Mouse (Mus musculus) stomach, embryonic 14.5 days (tissue): ENCODE measurements around the gene Pla2g3. TPM values are rescaled to one million over a fixed set of nuclear protein-coding genes. Genes with fewer than 3 reads are reported as not detected.

Experiments
- ATAC-seq: fragments of 200-750 bp; cut with Nextera tagmentation; 2 replicates; pipeline ENCODE4 v1.8.0; 2017; ENCODE audit warnings: low read depth, moderate TSS enrichment; ENCODE audit not compliant: insufficient number of reproducible peaks, insufficient read depth, low FRiP score
- H3K27ac ChIP-seq: fragments of 300-500 bp; sonication (generic); 2 replicates; pipeline ENCODE4 v1.5.1; 2014; ENCODE audit warnings: mild to moderate bottlenecking, low read length, moderate library complexity, mixed read lengths
- H3K27me3 ChIP-seq: fragments of 300-500 bp; sonication (generic); 2 replicates; pipeline ENCODE4 v1.6.1; 2014; ENCODE audit warnings: low read length, control low read depth, mixed read lengths; ENCODE audit not compliant: control insufficient read depth, insufficient read depth
- H3K36me3 ChIP-seq: fragments of 300-500 bp; sonication (generic); 2 replicates; pipeline ENCODE4 v1.6.1; 2014; ENCODE audit warnings: mild to moderate bottlenecking, control low read depth, low read length, moderate library complexity, mixed read lengths; ENCODE audit not compliant: control insufficient read depth, insufficient read depth
- H3K4me1 ChIP-seq: fragments of 300-500 bp; sonication (generic); 2 replicates; pipeline ENCODE4 v1.6.1; 2014; ENCODE audit warnings: low read length, control low read depth, mixed read lengths; ENCODE audit not compliant: control insufficient read depth, insufficient read depth
- H3K4me2 ChIP-seq: fragments of 300-500 bp; sonication (generic); replicated peaks from 2 replicates; pipeline ENCODE4 v1.6.1; 2014; ENCODE audit warnings: low read depth, low read length, control low read depth
- H3K4me3 ChIP-seq: fragments of 300-500 bp; sonication (generic); 2 replicates; pipeline ENCODE4 v1.5.1; 2014; ENCODE audit warnings: low read depth, low read length, control low read depth
- H3K9ac ChIP-seq: fragments of 300-500 bp; sonication (generic); replicated peaks from 2 replicates; pipeline ENCODE4 v1.6.1; 2014; ENCODE audit warnings: low read depth, mild to moderate bottlenecking, control low read depth, low read length, moderate library complexity, mixed read lengths
- H3K9me3 ChIP-seq: fragments of 300-500 bp; sonication (generic); 2 replicates; pipeline ENCODE4 v1.6.1; 2016; ENCODE audit warnings: low read depth, low read length, control low read depth; ENCODE audit not compliant: control insufficient read depth
- WGBS: fragments of 180-500 bp; shearing (Covaris S2); extraction: QIAGEN DNeasy Blood & Tissue Kit; methylation state at CpG from one replicate; pipeline ENCODE4 v1.1.7; 2014; 5-methylcytosine and 5-hydroxymethylcytosine counted together
- polyA plus RNA-seq: library from polyadenylated mRNA; unstranded; fragments of >200 nt; fragmentation: Nextera tagmentation; extraction: Ambion mirVana; gene quantifications from 2 replicates; pipeline ENCODE4 v1.2.1, GENCODE M21; 2014

Pla2g3 gene
- polyA plus RNA-seq, 1 experiment from 2014 or later = 0.17 TPM

DNA sequence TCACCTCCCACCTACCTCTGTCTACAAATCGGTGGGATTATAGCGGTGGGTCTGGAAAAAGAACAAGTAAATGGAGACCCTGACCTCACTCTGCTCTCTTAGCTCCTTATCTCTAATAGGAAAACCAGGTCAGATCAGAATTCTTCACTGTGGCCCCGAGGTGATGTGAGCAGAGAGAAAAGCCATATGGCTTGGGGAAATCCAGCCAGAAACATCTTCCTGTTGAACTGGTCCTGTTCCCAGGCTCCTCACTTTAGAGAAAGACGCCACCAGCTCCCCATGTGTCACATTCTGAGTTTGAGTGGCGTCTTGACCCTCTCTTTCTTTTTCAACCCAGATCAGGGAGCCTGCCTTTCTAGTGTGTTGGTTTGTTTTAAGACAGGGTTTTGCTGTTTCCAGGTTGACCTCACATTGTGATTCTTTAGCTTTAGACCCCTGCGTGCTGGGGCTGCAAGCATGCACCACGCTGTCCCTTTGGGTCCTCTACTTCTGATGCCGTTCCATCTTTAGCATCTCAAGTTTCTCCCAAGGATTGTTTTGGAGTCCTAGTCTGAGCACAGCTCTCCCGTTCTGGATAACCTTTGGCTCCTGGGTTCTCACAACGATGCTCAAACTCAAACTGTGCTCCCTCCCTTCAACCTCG, 31.8 kb downstream of the Pla2g3 start:
- peaks cover 44% of the 10 kb centered on the region for H3K36me3 ChIP-seq
- H3K9me3 ChIP-seq = no peaks in the 10 kb centered on the region
- ATAC-seq = no peak
- H3K4me2 ChIP-seq = no peak overlapping the region
- peaks cover 12% of the 10 kb centered on the region for H3K4me1 ChIP-seq
- H3K27ac ChIP-seq = no peak overlapping the region
- WGBS = 74% methylated on average over 11 of the region's 11 CpGs
- H3K4me3 ChIP-seq = no peak overlapping the region
- no peak overlapping the region for H3K9ac ChIP-seq
- H3K27me3 ChIP-seq = peaks cover 3% of the 10 kb centered on the region; the same call in 1 of the 2 replicates

DNA sequence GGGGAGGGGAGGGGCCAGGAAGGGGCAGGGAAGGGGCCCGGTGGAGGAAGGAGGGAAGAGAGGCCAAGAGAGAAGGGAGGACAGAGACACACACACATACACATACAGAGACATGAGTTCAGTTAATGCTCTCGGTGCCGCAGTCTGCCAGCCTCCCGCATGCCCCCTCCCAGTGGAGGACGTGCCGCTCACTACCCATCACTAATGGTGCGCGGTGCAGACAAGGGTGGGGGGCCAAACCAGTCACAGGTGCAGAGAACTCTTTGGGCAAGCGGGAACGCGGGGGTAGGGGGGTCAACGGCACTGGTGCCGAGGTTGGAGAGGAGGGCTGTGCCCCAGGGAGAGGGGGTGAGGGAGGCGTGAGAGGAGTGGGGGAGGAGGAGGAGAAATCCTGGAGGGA, 32.8 kb downstream of the Pla2g3 start:
- H3K27ac ChIP-seq = no peak overlapping the region
- 81% methylated on average over 14 of the region's 14 CpGs for WGBS
- peaks cover 11% of the 10 kb centered on the region for H3K4me1 ChIP-seq
- no peaks in the 10 kb centered on the region for H3K9me3 ChIP-seq
- ATAC-seq = no peak
- no peak overlapping the region for H3K4me2 ChIP-seq
- H3K27me3 ChIP-seq = peaks cover 3% of the 10 kb centered on the region; the same call in 1 of the 2 replicates
- no peak overlapping the region for H3K4me3 ChIP-seq
- no peak overlapping the region for H3K9ac ChIP-seq
- peaks cover 55% of the 10 kb centered on the region for H3K36me3 ChIP-seq

DNA sequence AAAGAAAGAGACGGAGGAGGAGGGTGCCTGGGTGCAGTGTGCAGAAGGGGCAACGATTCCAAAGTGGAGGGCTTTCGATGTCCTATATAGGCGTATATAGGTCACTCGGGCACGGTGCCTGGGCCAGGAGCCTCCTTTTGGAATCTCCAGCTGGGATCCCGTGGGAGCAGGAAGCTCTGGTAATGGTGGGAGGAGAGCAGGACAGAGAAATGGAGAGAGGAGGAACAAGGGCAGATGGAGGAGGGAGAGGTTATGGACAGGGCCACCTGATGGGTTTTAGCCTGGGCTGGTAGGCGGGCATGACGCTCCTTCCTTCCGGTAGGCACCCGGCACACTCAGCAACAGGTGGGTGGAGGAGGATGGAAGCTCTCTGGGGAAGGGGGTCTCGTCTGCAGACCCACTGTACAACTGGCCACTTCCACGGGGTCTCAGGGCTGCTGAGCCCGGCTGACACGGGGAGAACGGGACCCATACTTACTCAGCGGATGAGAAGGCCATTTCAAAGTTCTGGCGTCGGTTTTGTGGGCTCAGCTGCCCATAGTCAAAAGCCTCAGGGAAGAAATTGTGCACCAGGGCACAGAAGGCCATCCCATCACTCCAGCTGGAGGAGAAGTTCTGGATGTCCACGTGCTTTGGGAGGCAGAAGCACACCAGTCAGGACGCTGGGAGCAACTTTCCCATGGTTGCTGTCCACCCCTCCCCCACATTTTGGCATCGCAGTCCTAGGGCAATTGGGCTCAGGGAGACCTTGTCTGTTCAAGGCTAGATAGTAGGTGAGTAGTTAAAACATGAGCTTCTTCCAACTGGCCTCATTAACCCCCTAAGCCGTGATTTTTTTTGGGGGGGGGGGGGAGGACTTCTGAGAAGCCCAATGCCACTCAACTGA, 33.5 kb downstream of the Pla2g3 start:
- Histone ChIP-seq H3K9me3 (no peaks in the 10 kb centered on the region), H3K27ac (no peak overlapping the region), H3K4me1 (peaks cover 7% of the 10 kb centered on the region), H3K9ac (no peak overlapping the region), H3K27me3 (peaks cover 3% of the 10 kb centered on the region; the same call in 1 of the 2 replicates), H3K4me2 (no peak overlapping the region), H3K36me3 (peaks cover 60% of the 10 kb centered on the region), H3K4me3 (no peak overlapping the region)
- no peak for ATAC-seq
- 87% methylated on average over 23 of the region's 23 CpGs for WGBS

DNA sequence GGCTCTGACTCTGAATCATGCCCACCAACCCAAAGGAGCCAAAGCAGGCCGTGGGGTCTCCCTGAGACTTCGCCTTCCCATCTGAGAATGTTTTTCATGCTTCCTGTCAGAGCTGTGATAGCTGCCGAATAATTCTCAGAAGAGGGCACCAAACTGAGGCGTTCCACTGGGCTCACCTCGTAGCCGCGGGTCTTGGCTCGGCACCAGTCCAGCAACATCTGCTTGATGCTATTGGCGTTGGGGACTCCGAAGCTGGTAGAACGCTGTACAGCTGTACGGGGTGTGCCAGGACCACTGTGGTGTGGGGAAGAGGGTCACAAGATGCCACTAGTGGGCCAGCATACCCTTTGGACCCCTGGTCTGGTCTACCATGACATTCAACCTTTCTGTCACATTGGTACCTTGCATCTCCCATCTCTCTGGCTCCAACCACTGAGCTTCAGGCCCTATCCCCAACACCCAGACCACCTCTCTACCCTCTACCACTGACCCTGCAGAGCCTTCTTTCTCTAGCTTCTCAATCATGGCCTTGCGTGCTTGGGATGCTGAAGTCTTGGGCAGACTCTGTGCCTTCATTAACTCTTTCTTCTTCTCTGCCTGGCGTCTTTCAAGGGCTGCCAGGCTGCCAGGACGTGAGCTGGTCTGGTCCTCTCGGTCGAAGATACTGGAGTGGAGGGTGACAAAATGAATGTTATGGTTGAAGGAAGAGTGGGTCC, 34.4 kb downstream of the Pla2g3 start:
- WGBS = 95% methylated on average over 17 of the region's 17 CpGs

DNA sequence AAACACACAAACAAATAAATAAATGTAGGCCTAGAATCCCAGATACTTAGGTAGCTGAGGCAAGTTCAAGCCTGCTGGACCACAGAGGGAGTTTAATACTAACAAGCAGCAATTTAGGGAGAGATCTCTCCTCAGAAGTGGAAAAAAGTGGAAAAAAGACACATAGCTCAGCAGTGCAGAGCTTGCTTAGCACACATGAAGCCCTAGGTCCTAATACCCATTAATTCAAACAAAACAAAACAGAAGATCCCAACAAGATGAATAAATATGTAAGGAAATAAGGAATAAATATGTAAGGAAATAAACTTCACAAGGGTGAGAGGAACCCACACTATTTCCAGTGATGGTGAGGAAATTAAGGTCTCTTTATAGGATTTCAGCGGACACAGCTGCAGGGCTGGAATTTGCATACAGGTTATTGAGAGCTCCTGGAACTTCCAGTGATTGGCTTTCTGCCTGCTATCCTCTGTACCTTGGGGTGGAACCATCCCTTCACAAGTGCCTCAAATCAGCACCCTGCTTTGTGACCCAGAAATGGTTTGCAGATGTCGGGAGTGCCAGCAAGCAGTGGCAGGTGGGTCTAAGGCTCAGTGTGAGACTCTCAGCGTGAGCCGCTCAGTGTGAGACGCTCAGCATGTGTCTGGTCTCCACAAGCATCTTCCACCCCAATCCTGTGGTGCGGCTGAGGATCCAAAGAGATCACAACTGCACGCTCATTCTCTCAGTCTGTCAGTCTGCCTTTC, 35.9 kb downstream of the Pla2g3 start:
- Histone ChIP-seq H3K4me3 (no peak overlapping the region), H3K27me3 (no peaks in the 10 kb centered on the region), H3K9me3 (no peaks in the 10 kb centered on the region), H3K36me3 (peaks cover 83% of the 10 kb centered on the region), H3K4me2 (no peak overlapping the region), H3K4me1 (no peaks in the 10 kb centered on the region), H3K9ac (no peak overlapping the region), H3K27ac (no peak overlapping the region)
- 88% methylated on average over 7 of the region's 7 CpGs for WGBS
- ATAC-seq = no peak

More for the DNA sequence above, 34.4 kb downstream of the Pla2g3 start:
- Histone ChIP-seq H3K36me3 (peaks cover 68% of the 10 kb centered on the region), H3K27ac (no peak overlapping the region), H3K9me3 (no peaks in the 10 kb centered on the region), H3K9ac (no peak overlapping the region), H3K4me1 (no peaks in the 10 kb centered on the region), H3K27me3 (peaks cover under 1% of the 10 kb centered on the region; the same call in 1 of the 2 replicates), H3K4me2 (no peak overlapping the region), H3K4me3 (no peak overlapping the region)
- ATAC-seq = no peak

DNA sequence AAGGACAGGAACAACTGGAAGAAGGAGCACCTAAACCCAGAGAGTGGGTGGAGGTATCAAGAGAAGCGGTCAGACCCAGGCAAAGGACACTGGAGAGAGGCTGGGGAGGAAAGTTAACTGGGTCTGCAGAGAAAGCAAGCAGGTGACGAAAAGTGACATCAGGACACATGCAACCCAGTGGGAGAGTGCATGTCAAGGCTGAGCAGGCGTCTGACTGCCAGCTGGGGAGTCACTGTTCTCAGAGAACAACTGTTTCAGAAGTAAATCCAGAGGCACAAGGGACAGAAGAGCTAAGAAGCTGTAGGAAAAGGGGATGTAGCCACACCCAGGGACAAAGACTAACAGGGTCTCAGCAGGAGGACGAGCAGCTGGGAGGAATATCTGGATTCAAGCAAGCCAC, 37.5 kb downstream of the Pla2g3 start:
- Histone ChIP-seq H3K4me3 (no peak overlapping the region), H3K27ac (no peak overlapping the region), H3K27me3 (no peaks in the 10 kb centered on the region), H3K9ac (no peak overlapping the region), H3K4me1 (no peaks in the 10 kb centered on the region), H3K36me3 (peaks cover 97% of the 10 kb centered on the region), H3K9me3 (no peaks in the 10 kb centered on the region), H3K4me2 (no peak overlapping the region)
- WGBS = 84% methylated on average over 4 of the region's 4 CpGs
- ATAC-seq = no peak

DNA sequence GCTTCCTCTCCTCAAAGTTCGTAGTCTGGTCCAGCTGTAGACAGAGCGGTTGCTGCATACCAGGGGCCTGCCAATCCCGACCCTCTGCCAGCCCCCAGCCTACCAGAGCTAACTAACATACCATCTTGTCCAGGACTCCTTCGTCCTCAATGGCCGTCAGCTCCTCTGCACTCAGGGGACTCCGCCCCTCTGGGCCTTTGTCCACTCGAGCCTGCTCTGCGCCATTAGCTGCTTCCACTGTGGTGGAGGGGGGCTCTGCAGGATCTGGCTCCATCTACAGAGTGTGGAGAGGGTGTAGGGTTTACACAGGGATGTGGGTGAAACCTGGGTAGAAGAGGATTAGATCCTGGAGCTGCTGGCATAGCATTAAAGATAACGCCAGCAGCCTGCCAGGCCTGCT, 38.1 kb downstream of the Pla2g3 start:
- no peak for ATAC-seq
- Histone ChIP-seq H3K36me3 (peaks cover 97% of the 10 kb centered on the region), H3K4me2 (no peak overlapping the region), H3K4me3 (no peak overlapping the region), H3K9me3 (no peaks in the 10 kb centered on the region), H3K4me1 (no peaks in the 10 kb centered on the region), H3K9ac (no peak overlapping the region), H3K27ac (no peak overlapping the region), H3K27me3 (no peaks in the 10 kb centered on the region)
- WGBS = 82% methylated on average over 9 of the region's 9 CpGs
